Mouse (Mus musculus) liver, postnatal 0 days (tissue): Measurements from ENCODE around the gene Hoxb8.

Source experiments
- CTCF ChIP-seq: sonication (generic); IDR thresholded peaks from 2 replicates; pipeline ENCODE4 v1.5.1; 2016; ENCODE audit warnings: antibody characterized with exemption, low read depth
- EP300 ChIP-seq: IDR thresholded peaks from 2 replicates; pipeline ENCODE4 v1.6.1; 2016; ENCODE audit warnings: antibody characterized with exemption, low read depth, mild to moderate bottlenecking

- TF ChIP-seq CTCF (no peak), EP300 (no peak)
Observed at GRCm38 (mm10) chr11:96259511-96259910, 22.2 kb upstream of the Hoxb8 start.
